Mouse (Mus musculus) cortical plate, adult 2 months (tissue): ENCODE measurements around the gene Ugt1a5.

Experiments
- CTCF ChIP-seq: fragments of 200-500 bp; IDR thresholded peaks from 2 replicates; pipeline ENCODE4 v1.5.1; 2011; ENCODE audit warnings: mild to moderate bottlenecking, control low read depth, low read length; ENCODE audit not compliant: insufficient read depth; ENCODE audit errors: extremely low read depth
- POLR2A ChIP-seq: fragments of 200-500 bp; IDR thresholded peaks from 2 replicates; pipeline ENCODE4 v1.6.1; 2011; ENCODE audit warnings: mild to moderate bottlenecking, low read length, control low read depth; ENCODE audit not compliant: insufficient read depth; ENCODE audit errors: extremely low read depth

GRCm38 (mm10) chr1:88137264-88137663, 28.5 kb upstream of the Ugt1a5 start:
- TF ChIP-seq CTCF: no peak
- TF ChIP-seq POLR2A: no peak
